Mouse (Mus musculus): ENCODE measurements around the gene Gm26602. TPM values are rescaled to one million over a fixed set of nuclear protein-coding genes. Genes with fewer than 3 reads are reported as not detected.

Gm26602 gene
- 10.4 and 21.1 TPM in 2 replicates for polyA plus RNA-seq (2015; fragmentation: Nextera tagmentation; extraction: Ambion mirVana)

GRCm38 (mm10) chr10:79910556-79910955 is at the start of gene Gm26602:
Gene Gm26602 (plus strand): TSS chr10:79910856.
- peaks cover 36% of the 10 kb centered on the region for H3K4me1 ChIP-seq
- no peaks in the 10 kb centered on the region for H3K9me3 ChIP-seq
- peak within 1 kb of the TSS; percentile 43; the same call in 1 of the 2 replicates for H3K4me2 ChIP-seq (replicated peaks)
- no peak within 1 kb of the TSS for H3K4me3 ChIP-seq
- no peaks in the 10 kb centered on the region for H3K27me3 ChIP-seq
- 95% methylated on average over 4 of the region's 4 CpGs for WGBS
- ATAC-seq (replicated peaks), result no peak
- peak within 1 kb of the TSS; percentile 98 for H3K27ac ChIP-seq (replicated peaks)
- H3K9ac ChIP-seq (replicated peaks), result peak within 1 kb of the TSS; percentile 47
- peaks cover 28% of the 10 kb centered on the region for H3K36me3 ChIP-seq

- no peaks in the 10 kb centered on the region for H3K27me3 ChIP-seq
- no peaks in the 10 kb centered on the region for H3K9me3 ChIP-seq
- no peak overlapping the region for H3K9ac ChIP-seq (replicated peaks)
- H3K36me3 ChIP-seq, result peaks cover 71% of the 10 kb centered on the region
- no peak for ATAC-seq (replicated peaks)
- no peak overlapping the region for H3K27ac ChIP-seq (replicated peaks)
- 81% methylated on average over 25 of the region's 25 CpGs for WGBS
- H3K4me1 ChIP-seq, result peaks cover 48% of the 10 kb centered on the region
- H3K4me2 ChIP-seq (replicated peaks), result no peak overlapping the region
- no peak overlapping the region for H3K4me3 ChIP-seq
Observed at GRCm38 (mm10) chr10:79861230-79862048, 49.2 kb upstream of the Gm26602 start.

GRCm38 (mm10) chr10:79862049-79862788 is 48.4 kb upstream of the Gm26602 start:
- Histone ChIP-seq H3K4me1 (peaks cover 40% of the 10 kb centered on the region), H3K4me3 (no peak overlapping the region), H3K4me2 (replicated peaks) (no peak overlapping the region), H3K27ac (replicated peaks) (0 out of 2 replicates have a peak overlapping the region, but pooled peaks have one; percentile 17), H3K27me3 (no peaks in the 10 kb centered on the region), H3K9ac (replicated peaks) (no peak overlapping the region), H3K36me3 (peaks cover 79% of the 10 kb centered on the region), H3K9me3 (no peaks in the 10 kb centered on the region)
- 79% methylated on average over 23 of the region's 23 CpGs for WGBS
- ATAC-seq (replicated peaks), result no peak

- Histone ChIP-seq H3K27ac (replicated peaks) (peak overlapping the region; percentile 7; the same call in 1 of the 2 replicates), H3K27me3 (no peaks in the 10 kb centered on the region), H3K36me3 (peaks cover 81% of the 10 kb centered on the region), H3K4me3 (no peak overlapping the region), H3K9me3 (no peaks in the 10 kb centered on the region), H3K4me1 (peaks cover 37% of the 10 kb centered on the region), H3K9ac (replicated peaks) (no peak overlapping the region), H3K4me2 (replicated peaks) (no peak overlapping the region)
- 71% methylated on average over 10 of the region's 10 CpGs for WGBS
- no peak for ATAC-seq (replicated peaks)
Observed at GRCm38 (mm10) chr10:79862925-79863324, 47.7 kb upstream of the Gm26602 start.

- no peaks in the 10 kb centered on the region for H3K27me3 ChIP-seq
- no peak overlapping the region for H3K4me2 ChIP-seq (replicated peaks)
- 0 out of 2 replicates have a peak, but pooled peaks have one; percentile 20 for ATAC-seq (replicated peaks)
- peak overlapping the region; percentile 46 for H3K27ac ChIP-seq (replicated peaks)
- no peak overlapping the region for H3K4me3 ChIP-seq
- peaks cover 78% of the 10 kb centered on the region for H3K36me3 ChIP-seq
- H3K9me3 ChIP-seq, result no peaks in the 10 kb centered on the region
- H3K4me1 ChIP-seq, result peaks cover 34% of the 10 kb centered on the region
- H3K9ac ChIP-seq (replicated peaks), result no peak overlapping the region
- WGBS, result 53% methylated on average over 10 of the region's 10 CpGs
Observed at GRCm38 (mm10) chr10:79864351-79865188, 46.1 kb upstream of the Gm26602 start.

GRCm38 (mm10) chr10:79865189-79865601 is 45.5 kb upstream of the Gm26602 start:
- Histone ChIP-seq H3K4me2 (replicated peaks) (no peak overlapping the region), H3K27ac (replicated peaks) (peak overlapping the region; percentile 46), H3K4me1 (peaks cover 36% of the 10 kb centered on the region), H3K9me3 (no peaks in the 10 kb centered on the region), H3K4me3 (no peak overlapping the region), H3K36me3 (peaks cover 78% of the 10 kb centered on the region), H3K9ac (replicated peaks) (no peak overlapping the region), H3K27me3 (no peaks in the 10 kb centered on the region)
- WGBS, result 68% methylated on average over 12 of the region's 12 CpGs
- peak; percentile 9; the same call in 1 of the 2 replicates for ATAC-seq (replicated peaks)

- no peak overlapping the region for H3K4me2 ChIP-seq (replicated peaks)
- 0 out of 2 replicates have a peak overlapping the region, but pooled peaks have one; percentile 46 for H3K27ac ChIP-seq (replicated peaks)
- H3K9ac ChIP-seq (replicated peaks), result no peak overlapping the region
- H3K36me3 ChIP-seq, result peaks cover 72% of the 10 kb centered on the region
- no peaks in the 10 kb centered on the region for H3K27me3 ChIP-seq
- H3K4me3 ChIP-seq, result no peak overlapping the region
- H3K9me3 ChIP-seq, result no peaks in the 10 kb centered on the region
- 0 out of 2 replicates have a peak, but pooled peaks have one; percentile 8 for ATAC-seq (replicated peaks)
- peaks cover 40% of the 10 kb centered on the region for H3K4me1 ChIP-seq
- WGBS, result 82% methylated on average over 19 of the region's 19 CpGs
Observed at GRCm38 (mm10) chr10:79865801-79866295, 44.8 kb upstream of the Gm26602 start.

- Histone ChIP-seq H3K36me3 (peaks cover 72% of the 10 kb centered on the region), H3K27ac (replicated peaks) (no peak overlapping the region), H3K4me1 (peaks cover 47% of the 10 kb centered on the region), H3K27me3 (no peaks in the 10 kb centered on the region), H3K4me3 (no peak overlapping the region), H3K9me3 (no peaks in the 10 kb centered on the region), H3K9ac (replicated peaks) (no peak overlapping the region), H3K4me2 (replicated peaks) (no peak overlapping the region)
- ATAC-seq (replicated peaks), result no peak
- 78% methylated on average over 11 of the region's 11 CpGs for WGBS
Observed at GRCm38 (mm10) chr10:79866601-79867000, 44.1 kb upstream of the Gm26602 start.

GRCm38 (mm10) chr10:79871845-79872244 is 38.8 kb upstream of the Gm26602 start:
- H3K4me1 ChIP-seq, result peaks cover 63% of the 10 kb centered on the region

GRCm38 (mm10) chr10:79872862-79873261 is 37.8 kb upstream of the Gm26602 start:
- peaks cover 59% of the 10 kb centered on the region for H3K4me1 ChIP-seq
- ATAC-seq (replicated peaks), result no peak
- peaks cover 24% of the 10 kb centered on the region; the same call in 1 of the 2 replicates for H3K36me3 ChIP-seq
- H3K27ac ChIP-seq (replicated peaks), result peak overlapping the region; percentile 97
- 46% methylated on average over 3 of the region's 3 CpGs for WGBS
- no peaks in the 10 kb centered on the region for H3K27me3 ChIP-seq
- H3K4me3 ChIP-seq, result peak overlapping the region; percentile 87
- H3K9me3 ChIP-seq, result no peaks in the 10 kb centered on the region
- peak overlapping the region; percentile 69 for H3K4me2 ChIP-seq (replicated peaks)
- peak overlapping the region; percentile 96 for H3K9ac ChIP-seq (replicated peaks)

More at GRCm38 (mm10) chr10:79871845-79872244, 38.8 kb upstream of the Gm26602 start:
- Histone ChIP-seq H3K36me3 (peaks cover 30% of the 10 kb centered on the region), H3K9me3 (no peaks in the 10 kb centered on the region), H3K4me2 (replicated peaks) (peak overlapping the region; percentile 69), H3K27me3 (no peaks in the 10 kb centered on the region), H3K9ac (replicated peaks) (no peak overlapping the region), H3K27ac (replicated peaks) (peak overlapping the region; percentile 20; the same call in 1 of the 2 replicates), H3K4me3 (peak overlapping the region; percentile 87)
- no peak for ATAC-seq (replicated peaks)
- 68% methylated on average over 8 of the region's 8 CpGs for WGBS

- Histone ChIP-seq H3K36me3 (peaks cover 24% of the 10 kb centered on the region; the same call in 1 of the 2 replicates), H3K4me1 (peaks cover 57% of the 10 kb centered on the region), H3K9me3 (no peaks in the 10 kb centered on the region), H3K9ac (replicated peaks) (peak overlapping the region; percentile 96), H3K27me3 (no peaks in the 10 kb centered on the region), H3K4me2 (replicated peaks) (peak overlapping the region; percentile 69), H3K4me3 (peak overlapping the region; percentile 87), H3K27ac (replicated peaks) (peak overlapping the region; percentile 97)
- ATAC-seq (replicated peaks), result peak; percentile 23
- 0% methylated on average over 6 of the region's 6 CpGs for WGBS
Observed at GRCm38 (mm10) chr10:79873313-79873712, 37.3 kb upstream of the Gm26602 start.
